Mouse (Mus musculus) heart, postnatal 0 days (tissue): ENCODE results near the gene Fev. TPM values are rescaled to one million over a fixed set of nuclear protein-coding genes. Genes with fewer than 3 reads are reported as not detected.
A peak's percentile ranks its signal among the peaks of the same experiment; 100 is the strongest.

ENCODE experiments used
- ATAC-seq: fragments of 200-750 bp; cut with Nextera tagmentation; 2 replicates; pipeline ENCODE4 v1.8.0; 2017; ENCODE audit warnings: low read depth, moderate number of reproducible peaks, moderate library complexity; ENCODE audit not compliant: insufficient read depth
- DNase-seq: peaks from one replicate; pipeline ENCODE4 v3.0.0-alpha.2; 2016; ENCODE audit warnings: low spot score
- H3K27ac ChIP-seq: fragments of 300-500 bp; sonication (generic); 2 replicates; pipeline ENCODE4 v1.5.1; 2014; ENCODE audit warnings: low read depth, mild to moderate bottlenecking
- H3K27me3 ChIP-seq: fragments of 300-500 bp; sonication (generic); 2 replicates; pipeline ENCODE4 v1.6.1; 2014; ENCODE audit warnings: low read length, mixed read lengths; ENCODE audit not compliant: control insufficient read depth, insufficient read depth
- H3K36me3 ChIP-seq: fragments of 300-500 bp; sonication (generic); replicated peaks from 2 replicates; pipeline ENCODE4 v1.6.1; 2014; ENCODE audit warnings: low read length, mixed read lengths; ENCODE audit not compliant: control insufficient read depth, insufficient read depth
- H3K4me1 ChIP-seq: fragments of 300-500 bp; sonication (generic); 2 replicates; pipeline ENCODE4 v1.6.1; 2014; ENCODE audit warnings: antibody characterized with exemption; ENCODE audit not compliant: control insufficient read depth, insufficient read depth
- H3K4me2 ChIP-seq: fragments of 300-500 bp; sonication (generic); 2 replicates; pipeline ENCODE4 v1.6.1; 2014; ENCODE audit warnings: low read depth, mild to moderate bottlenecking, low read length, moderate library complexity
- H3K4me3 ChIP-seq: fragments of 300-500 bp; sonication (generic); 2 replicates; pipeline ENCODE4 v1.5.1; 2014; ENCODE audit warnings: low read depth, low read length
- H3K9ac ChIP-seq: fragments of 300-500 bp; sonication (generic); replicated peaks from 2 replicates; pipeline ENCODE4 v1.6.1; 2014; ENCODE audit warnings: low read depth, low read length, mixed read lengths
- H3K9me3 ChIP-seq: fragments of 300-500 bp; sonication (generic); replicated peaks from 2 replicates; pipeline ENCODE4 v1.6.1; 2016; ENCODE audit warnings: low read length; ENCODE audit not compliant: control insufficient read depth
- CTCF ChIP-seq: IDR thresholded peaks from 2 replicates; pipeline ENCODE4 v1.5.1; 2016; ENCODE audit warnings: antibody characterized with exemption, control low read depth, low read depth
- EP300 ChIP-seq: IDR thresholded peaks from 2 replicates; pipeline ENCODE4 v1.6.1; 2016; ENCODE audit warnings: antibody characterized with exemption, low read depth
- WGBS: fragments of 180-500 bp; shearing (Covaris S2); extraction: QIAGEN DNeasy Blood & Tissue Kit; methylation state at CpG from one replicate; pipeline ENCODE4 v1.1.7; 2014; 5-methylcytosine and 5-hydroxymethylcytosine counted together
- microRNA counts: library from miRNA; unstranded; fragments of <30 nt; microRNA quantifications from one replicate; lab custom pipeline; 2015
- microRNA-seq: library from miRNA; unstranded; fragments of <30 nt; microRNA quantifications from one replicate; pipeline ENCODE4, GENCODE M21; 2016
- polyA plus RNA-seq: library from polyadenylated mRNA; unstranded; fragments of >200 nt; fragmentation: Nextera tagmentation; extraction: Ambion mirVana; gene quantifications from 2 replicates; pipeline ENCODE4 v1.2.1, GENCODE M21; 2015
- total RNA-seq: library from RNA; depleted of rRNA; stranded (reverse); fragments of >200 nt; gene quantifications from 2 replicates; pipeline ENCODE4 v1.2.3, GENCODE M21; 2014; ENCODE audit warnings: low replicate concordance; rRNA removed

Gene Fev
- total and polyA plus RNA-seq, 2 experiments from 2014 or later: 0.34 TPM; not detected in 1

- H3K9me3 ChIP-seq: no peaks in the 10 kb centered on the region
- TF ChIP-seq EP300 (no peak), CTCF (no peak)
- H3K9ac ChIP-seq: no peak overlapping the region
- 28% methylated on average over 9 of the region's 9 CpGs for WGBS
- H3K4me2 ChIP-seq: no peak overlapping the region
- H3K36me3 ChIP-seq: no peaks in the 10 kb centered on the region
- H3K4me3 ChIP-seq: no peak overlapping the region
- DNase-seq (no peak), ATAC-seq (no peak)
- no peak overlapping the region for H3K27ac ChIP-seq
- H3K4me1 ChIP-seq: no peaks in the 10 kb centered on the region
- peaks cover 32% of the 10 kb centered on the region for H3K27me3 ChIP-seq
These were observed 38.9 kb downstream of the Fev start for GRCm38 (mm10) chr1:74846341-74846740.

GRCm38 (mm10) chr1:74843090-74843489, 42.1 kb downstream of the Fev start:
- Histone ChIP-seq H3K9ac (no peak overlapping the region), H3K27me3 (peaks cover 14% of the 10 kb centered on the region), H3K36me3 (no peaks in the 10 kb centered on the region), H3K4me2 (no peak overlapping the region), H3K4me3 (no peak overlapping the region), H3K27ac (no peak overlapping the region), H3K9me3 (no peaks in the 10 kb centered on the region), H3K4me1 (no peaks in the 10 kb centered on the region)
- DNase-seq (no peak), ATAC-seq (no peak)
- 45% methylated on average over 5 of the region's 5 CpGs for WGBS
- TF ChIP-seq CTCF: no peak
- no peak for TF ChIP-seq EP300

GRCm38 (mm10) chr1:74833255-74833654, 52.0 kb downstream of the Fev start:
- H3K4me3 ChIP-seq: no peak overlapping the region
- TF ChIP-seq CTCF (no peak), EP300 (no peak)
- H3K36me3 ChIP-seq: no peaks in the 10 kb centered on the region
- no peaks in the 10 kb centered on the region for H3K27me3 ChIP-seq
- no peak overlapping the region for H3K4me2 ChIP-seq
- H3K9ac ChIP-seq: no peak overlapping the region
- H3K9me3 ChIP-seq: no peaks in the 10 kb centered on the region
- ATAC-seq: no peak
- no peak overlapping the region for H3K27ac ChIP-seq
- 66% methylated on average over 3 of the region's 3 CpGs for WGBS
- no peaks in the 10 kb centered on the region for H3K4me1 ChIP-seq
- DNase-seq: no peak

MicroRNAs encoded within 50 kb of the gene (microRNA counts, 519-probe panel; counts per million panel counts)
- microRNA mmu-miR-375 (lab: Ali Mortazavi, UCI): not detected

Small RNA genes lying within 50 kb of the gene (microRNA-seq; reads per million reads assigned to microRNA genes)
- gene Mir375: 3.0 reads per million, percentile 15 among the genes with 10 or more reads in this experiment

Other genes with a start within 250 kb of the Fev start
- gene Ttll4, start 223.7 kb downstream of the Fev start, total RNA-seq: 13.4 and 22.9 TPM in 2 replicates
- 3.5 and 4.7 TPM in 2 replicates for gene Ttll4, start 223.7 kb downstream of the Fev start, polyA plus RNA-seq
- 6.7 and 13.5 TPM in 2 replicates for gene Cyp27a1, start 171.8 kb downstream of the Fev start, total RNA-seq
- gene Cyp27a1, start 171.8 kb downstream of the Fev start, polyA plus RNA-seq: 10.5 and 11.9 TPM in 2 replicates
- 2.4 and 9.6 TPM in 2 replicates for gene Prkag3, start 136.2 kb downstream of the Fev start, total RNA-seq
- 2.0 and 2.5 TPM in 2 replicates for gene Prkag3, start 136.2 kb downstream of the Fev start, polyA plus RNA-seq
- 0.23 and 0.88 TPM in 2 replicates for gene Wnt6, start 113.5 kb downstream of the Fev start, total RNA-seq
- gene Wnt6, start 113.5 kb downstream of the Fev start, polyA plus RNA-seq: 0.11 and 0.21 TPM in 2 replicates
- not detected in 2 replicates for gene Wnt10a, start 93.9 kb downstream of the Fev start, total RNA-seq
- gene Wnt10a, start 93.9 kb downstream of the Fev start, polyA plus RNA-seq: not detected in 2 replicates
- gene Cdk5r2, start 30.5 kb downstream of the Fev start, total RNA-seq: not detected in 2 replicates
- gene Cdk5r2, start 30.5 kb downstream of the Fev start, polyA plus RNA-seq: not detected in 2 replicates
- gene Cryba2, start 7.7 kb upstream of the Fev start, total RNA-seq: not detected in 2 replicates
- not detected in 2 replicates for gene Cryba2, start 7.7 kb upstream of the Fev start, polyA plus RNA-seq
- gene Cfap65, start 50.2 kb upstream of the Fev start, total RNA-seq: 0.04 TPM in 1 of 2 replicates, not detected in the other
- gene Cfap65, start 50.2 kb upstream of the Fev start, polyA plus RNA-seq: 0.05 TPM in 1 of 2 replicates, not detected in the other
- 0.35 TPM in 1 of 2 replicates, not detected in the other for gene Ihh, start 66.3 kb upstream of the Fev start, total RNA-seq
- 0.05 TPM in 2 replicates for gene Ihh, start 66.3 kb upstream of the Fev start, polyA plus RNA-seq
- gene Nhej1, start 239.8 kb upstream of the Fev start, total RNA-seq: 1.2 and 8.4 TPM in 2 replicates
- 6.1 TPM in 2 replicates for gene Nhej1, start 239.8 kb upstream of the Fev start, polyA plus RNA-seq
- 0.73 and 4.0 TPM in 2 replicates for gene Slc23a3, start 248.5 kb upstream of the Fev start, total RNA-seq
- gene Slc23a3, start 248.5 kb upstream of the Fev start, polyA plus RNA-seq: 1.3 and 2.1 TPM in 2 replicates